Mouse (Mus musculus): ENCODE measurements around the gene Cant1. TPM values are rescaled to one million over a fixed set of nuclear protein-coding genes. Genes with fewer than 3 reads are reported as not detected.

The Cant1 gene
- polyA plus RNA-seq, 1 experiment from 2014 or later = 23.7 TPM

- peaks cover 14% of the 10 kb centered on the region for H3K4me1 ChIP-seq (replicated peaks)
- ATAC-seq (ENCODE audit: insufficient number of reproducible peaks, low FRiP score) = no peak
- no peak overlapping the region for H3K4me2 ChIP-seq
- H3K9ac ChIP-seq = no peak overlapping the region
- no peak overlapping the region for H3K4me3 ChIP-seq
- H3K27me3 ChIP-seq (replicated peaks) = no peaks in the 10 kb centered on the region
- H3K27ac ChIP-seq (ENCODE audit: poor library complexity, severe bottlenecking) = 0 out of 2 replicates have a peak overlapping the region, but pooled peaks have one; percentile 41
- 77% methylated on average over 5 of the region's 5 CpGs for WGBS
- H3K36me3 ChIP-seq = peaks cover 57% of the 10 kb centered on the region
- no peaks in the 10 kb centered on the region for H3K9me3 ChIP-seq (replicated peaks)
These were observed 12.4 kb downstream of the Cant1 start for GRCm38 (mm10) chr11:118406521-118406920.

- Histone ChIP-seq H3K4me2 (no peak overlapping the region), H3K27ac (ENCODE audit: poor library complexity, severe bottlenecking) (no peak overlapping the region), H3K4me1 (replicated peaks) (peaks cover 26% of the 10 kb centered on the region), H3K4me3 (no peak overlapping the region), H3K9ac (no peak overlapping the region), H3K27me3 (replicated peaks) (no peaks in the 10 kb centered on the region), H3K9me3 (replicated peaks) (no peaks in the 10 kb centered on the region), H3K36me3 (peaks cover 45% of the 10 kb centered on the region)
- no peak for ATAC-seq (ENCODE audit: insufficient number of reproducible peaks, low FRiP score)
- whole genome bisulfite sequencing = 85% methylated on average over 8 of the region's 8 CpGs
These were observed 13.6 kb downstream of the Cant1 start for GRCm38 (mm10) chr11:118405311-118405710.

GRCm38 (mm10) chr11:118403951-118404899 lies 14.7 kb downstream of the Cant1 start:
- 70% methylated on average over 6 of the region's 6 CpGs for WGBS
- H3K36me3 ChIP-seq = peaks cover 37% of the 10 kb centered on the region
- H3K9ac ChIP-seq = no peak overlapping the region
- H3K27me3 ChIP-seq (replicated peaks) = no peaks in the 10 kb centered on the region
- ATAC-seq (ENCODE audit: insufficient number of reproducible peaks, low FRiP score) = no peak
- H3K4me2 ChIP-seq = no peak overlapping the region
- no peak overlapping the region for H3K27ac ChIP-seq (ENCODE audit: poor library complexity, severe bottlenecking)
- H3K4me3 ChIP-seq = no peak overlapping the region
- no peaks in the 10 kb centered on the region for H3K9me3 ChIP-seq (replicated peaks)
- H3K4me1 ChIP-seq (replicated peaks) = peaks cover 37% of the 10 kb centered on the region

- Histone ChIP-seq H3K9ac (no peak overlapping the region), H3K4me3 (no peak overlapping the region), H3K4me2 (no peak overlapping the region), H3K27ac (ENCODE audit: poor library complexity, severe bottlenecking) (no peak overlapping the region), H3K4me1 (replicated peaks) (peaks cover 36% of the 10 kb centered on the region), H3K27me3 (replicated peaks) (no peaks in the 10 kb centered on the region), H3K9me3 (replicated peaks) (no peaks in the 10 kb centered on the region), H3K36me3 (peaks cover 27% of the 10 kb centered on the region)
- no peak for ATAC-seq (ENCODE audit: insufficient number of reproducible peaks, low FRiP score)
- WGBS = 86% methylated on average over 2 of the region's 2 CpGs
These were observed 15.7 kb downstream of the Cant1 start for GRCm38 (mm10) chr11:118403183-118403582.

- ATAC-seq (ENCODE audit: insufficient number of reproducible peaks, low FRiP score) = no peak
- H3K36me3 ChIP-seq = peaks cover 14% of the 10 kb centered on the region
- no peaks in the 10 kb centered on the region for H3K9me3 ChIP-seq (replicated peaks)
- H3K27ac ChIP-seq (ENCODE audit: poor library complexity, severe bottlenecking) = peak within 1 kb of the TSS; percentile 49
- 44% methylated on average over 7 of the region's 7 CpGs for WGBS
- H3K9ac ChIP-seq = peak within 1 kb of the TSS; percentile 26; the same call in 1 of the 2 replicates
- no peak within 1 kb of the TSS for H3K4me3 ChIP-seq
- H3K27me3 ChIP-seq (replicated peaks) = no peaks in the 10 kb centered on the region
- peaks cover 32% of the 10 kb centered on the region for H3K4me1 ChIP-seq (replicated peaks)
- no peak within 1 kb of the TSS for H3K4me2 ChIP-seq
These were observed 17.1 kb downstream of the Cant1 start, which contains the start of gene Lgals3bp for GRCm38 (mm10) chr11:118401760-118402280. Gene Lgals3bp, minus strand, starts transcription at chr11:118402092.

- Histone ChIP-seq H3K9ac (no peak overlapping the region), H3K4me3 (no peak overlapping the region), H3K36me3 (peaks cover 9% of the 10 kb centered on the region), H3K27me3 (replicated peaks) (no peaks in the 10 kb centered on the region), H3K4me1 (replicated peaks) (peaks cover 32% of the 10 kb centered on the region), H3K9me3 (replicated peaks) (no peaks in the 10 kb centered on the region), H3K27ac (ENCODE audit: poor library complexity, severe bottlenecking) (peak overlapping the region; percentile 49), H3K4me2 (no peak overlapping the region)
- 79% methylated on average over 4 of the region's 4 CpGs for WGBS
- ATAC-seq (ENCODE audit: insufficient number of reproducible peaks, low FRiP score) = no peak
These were observed 17.7 kb downstream of the Cant1 start for GRCm38 (mm10) chr11:118401195-118401594.

- Histone ChIP-seq H3K36me3 (peaks cover 9% of the 10 kb centered on the region), H3K4me3 (no peak overlapping the region), H3K27ac (ENCODE audit: poor library complexity, severe bottlenecking) (peak overlapping the region; percentile 49), H3K27me3 (replicated peaks) (no peaks in the 10 kb centered on the region), H3K9me3 (replicated peaks) (no peaks in the 10 kb centered on the region), H3K4me1 (replicated peaks) (peaks cover 32% of the 10 kb centered on the region), H3K9ac (no peak overlapping the region), H3K4me2 (peak overlapping the region; percentile 10; the same call in 1 of the 2 replicates)
- WGBS = 12% methylated on average over 6 of the region's 6 CpGs
- peak; percentile 64; the same call in 1 of the 2 replicates for ATAC-seq (ENCODE audit: insufficient number of reproducible peaks, low FRiP score)
These were observed 18.3 kb downstream of the Cant1 start for GRCm38 (mm10) chr11:118400566-118400936.

GRCm38 (mm10) chr11:118399891-118400565 lies 18.9 kb downstream of the Cant1 start:
- Histone ChIP-seq H3K9ac (no peak overlapping the region), H3K27me3 (replicated peaks) (no peaks in the 10 kb centered on the region), H3K36me3 (peaks cover 7% of the 10 kb centered on the region; the same call in 1 of the 2 replicates), H3K4me1 (replicated peaks) (peaks cover 32% of the 10 kb centered on the region), H3K9me3 (replicated peaks) (no peaks in the 10 kb centered on the region), H3K4me3 (no peak overlapping the region), H3K4me2 (peak overlapping the region; percentile 10; the same call in 1 of the 2 replicates), H3K27ac (ENCODE audit: poor library complexity, severe bottlenecking) (peak overlapping the region; percentile 49)
- 28% methylated on average over 5 of the region's 5 CpGs for WGBS
- ATAC-seq (ENCODE audit: insufficient number of reproducible peaks, low FRiP score) = no peak

- peaks cover 7% of the 10 kb centered on the region; the same call in 1 of the 2 replicates for H3K36me3 ChIP-seq
- ATAC-seq (ENCODE audit: insufficient number of reproducible peaks, low FRiP score) = no peak
- no peak overlapping the region for H3K4me2 ChIP-seq
- WGBS = 90% methylated on average over 26 of the region's 26 CpGs
- no peak overlapping the region for H3K9ac ChIP-seq
- no peak overlapping the region for H3K4me3 ChIP-seq
- H3K9me3 ChIP-seq (replicated peaks) = no peaks in the 10 kb centered on the region
- no peaks in the 10 kb centered on the region for H3K27me3 ChIP-seq (replicated peaks)
- peaks cover 32% of the 10 kb centered on the region for H3K4me1 ChIP-seq (replicated peaks)
- H3K27ac ChIP-seq (ENCODE audit: poor library complexity, severe bottlenecking) = no peak overlapping the region
These were observed 20.9 kb downstream of the Cant1 start for GRCm38 (mm10) chr11:118397806-118398530.

GRCm38 (mm10) chr11:118394538-118394937 lies 24.3 kb downstream of the Cant1 start:
- no peaks in the 10 kb centered on the region for H3K27me3 ChIP-seq (replicated peaks)
- peaks cover 7% of the 10 kb centered on the region; the same call in 1 of the 2 replicates for H3K36me3 ChIP-seq
- H3K4me1 ChIP-seq (replicated peaks) = peaks cover 4% of the 10 kb centered on the region
- no peak overlapping the region for H3K9ac ChIP-seq
- WGBS = 56% methylated on average over 6 of the region's 6 CpGs
- no peak overlapping the region for H3K4me3 ChIP-seq
- H3K9me3 ChIP-seq (replicated peaks) = 0 out of 2 replicates have a peak, but pooled peaks cover 4% of the 10 kb centered on the region
- H3K4me2 ChIP-seq = no peak overlapping the region
- ATAC-seq (ENCODE audit: insufficient number of reproducible peaks, low FRiP score) = no peak
- no peak overlapping the region for H3K27ac ChIP-seq (ENCODE audit: poor library complexity, severe bottlenecking)
